Comparison of ENCODE assay signal across 9 mouse cellular contexts in the genomic region with DNA sequence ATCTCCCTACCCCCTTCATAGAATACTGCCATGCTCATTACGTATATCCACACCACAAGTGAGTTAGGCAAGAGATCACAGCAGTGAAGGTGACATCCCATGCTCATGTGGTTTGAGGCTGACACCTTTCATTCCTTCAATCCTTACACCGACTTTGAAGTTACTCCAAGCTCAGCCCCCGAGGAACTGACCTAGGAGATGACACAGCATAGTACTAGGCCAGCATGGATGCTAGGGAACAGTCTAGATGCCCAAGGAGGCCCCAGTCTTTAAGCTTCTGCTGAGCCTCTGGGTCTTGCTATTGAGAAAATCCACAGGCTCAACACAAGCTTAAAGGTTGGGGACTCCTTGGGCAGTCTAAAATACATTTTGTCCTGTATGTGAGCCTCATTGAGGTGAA. TPM values are rescaled to one million over a fixed set of nuclear protein-coding genes. Genes with fewer than 3 reads are reported as not detected.
DNase-seq lines count a peak whose midpoint lies in the region; ATAC-seq lines count a peak whose summit lies in the region.
"Had no signal": no experiment of that assay in that cellular context is flagged by ENCODE, and none has a peak within 500 bp of the region (broad histone marks: within the 10 kb centered on the region; RNA-seq: fewer than 3 reads in every experiment).

No protein-coding gene starts in this region.

- no peak overlapping the region; the same call in 1 of the 2 replicates for H3K9ac ChIP-seq in intestine, embryonic 16.5 days (ENCODE audit: low read depth, low read length)
- peak overlapping the region; percentile 84; the same call in 1 of the 2 replicates for H3K9ac ChIP-seq in neural tube, embryonic 15.5 days (replicated peaks)

- ATAC-seq in megakaryocyte, adult 5-6 weeks (ENCODE audit: poor library complexity, severe bottlenecking): no peak
- ATAC-seq in intestine, embryonic 16.5 days: no peak
- ATAC-seq in neural tube, embryonic 15.5 days (ENCODE audit: low FRiP score): no peak

- peak overlapping the region; percentile 96 for H3K4me3 ChIP-seq in megakaryocyte, embryonic 14.5 days (replicated peaks)
- 0 out of 2 replicates have a peak overlapping the region, but pooled peaks have one; percentile 82 for H3K4me3 ChIP-seq in intestine, embryonic 16.5 days (ENCODE audit: low read length)
- no peak overlapping the region for H3K4me3 ChIP-seq in neural tube, embryonic 15.5 days (replicated peaks)

- 76% methylated on average over 3 of the region's 3 CpGs for WGBS in intestine, embryonic 16.5 days
- 82% methylated on average over 3 of the region's 3 CpGs for WGBS in neural tube, embryonic 15.5 days

- peaks cover 60% of the 10 kb centered on the region for H3K4me1 ChIP-seq in megakaryocyte, embryonic 14.5 days
- peaks cover 15% of the 10 kb centered on the region for H3K4me1 ChIP-seq in intestine, embryonic 16.5 days (ENCODE audit: control insufficient read depth, insufficient read depth, low read length)
- peaks cover 45% of the 10 kb centered on the region for H3K4me1 ChIP-seq in neural tube, embryonic 15.5 days

- H3K4me2 ChIP-seq in intestine, embryonic 16.5 days (ENCODE audit: low read depth, low read length): peak overlapping the region; percentile 86; the same call in 1 of the 2 replicates
- peak overlapping the region; percentile 96 for H3K4me2 ChIP-seq in neural tube, embryonic 15.5 days

- peaks cover 33% of the 10 kb centered on the region for H3K36me3 ChIP-seq in megakaryocyte, embryonic 14.5 days (replicated peaks; ENCODE audit: low read length)
- no peaks in the 10 kb centered on the region for H3K36me3 ChIP-seq in intestine, embryonic 16.5 days (ENCODE audit: control insufficient read depth, insufficient read depth, low read length)
- peaks cover 12% of the 10 kb centered on the region for H3K36me3 ChIP-seq in neural tube, embryonic 15.5 days

- no peak overlapping the region for H3K27ac ChIP-seq in intestine, embryonic 16.5 days (ENCODE audit: low read length)
- H3K27ac ChIP-seq in neural tube, embryonic 15.5 days (replicated peaks): no peak overlapping the region

- H3K27me3 ChIP-seq in megakaryocyte, embryonic 14.5 days (replicated peaks): no peaks in the 10 kb centered on the region
- no peaks in the 10 kb centered on the region for H3K27me3 ChIP-seq in intestine, embryonic 16.5 days (replicated peaks; ENCODE audit: control insufficient read depth, insufficient read depth, low read length)
- H3K27me3 ChIP-seq in neural tube, embryonic 15.5 days (replicated peaks): no peaks in the 10 kb centered on the region

- no peaks in the 10 kb centered on the region for H3K9me3 ChIP-seq in megakaryocyte, embryonic 14.5 days
- no peaks in the 10 kb centered on the region for H3K9me3 ChIP-seq in intestine, embryonic 16.5 days (ENCODE audit: control insufficient read depth, low read length)
- no peaks in the 10 kb centered on the region for H3K9me3 ChIP-seq in neural tube, embryonic 15.5 days (replicated peaks)

- DNase-seq in cerebellum, adult 9-10 months: peak; percentile 46
- DNase-seq in cerebellum, postnatal 36 days: no peak
- no peak for DNase-seq in cerebellum, postnatal 25 days
- no peak for DNase-seq in right cerebral cortex, postnatal 36 days (ENCODE audit: low spot score in 2 of 2)
- DNase-seq: right cerebral cortex, postnatal 14 days had no signal

RNA-seq across cellular contexts. Expression of gene Ubac1, which starts 1.6 kb away (rescaled TPM):
- 9.0 and 55.5 TPM in 2 replicates for polyA plus RNA-seq in megakaryocyte, embryonic 14.5 days (2012; ENCODE audit: insufficient read depth, low replicate concordance)
- total RNA-seq in megakaryocyte, adult 5-6 weeks (2015): 39.8 TPM in 2 replicates
- 19.0 and 20.9 TPM in 2 replicates for total RNA-seq in megakaryocyte, adult 5-6 weeks (2017)
- polyA plus RNA-seq in intestine, embryonic 16.5 days (2015; fragmentation: Nextera tagmentation; extraction: Ambion mirVana): 75.8 and 80.1 TPM in 2 replicates
- polyA plus RNA-seq in neural tube, embryonic 15.5 days (2015; fragmentation: Nextera tagmentation; extraction: Ambion mirVana): 138 and 148 TPM in 2 replicates

RNA-seq across cellular contexts. Expression of gene Camsap1, which starts 36.8 kb away (rescaled TPM):
- 3.2 and 4.7 TPM in 2 replicates for polyA plus RNA-seq in megakaryocyte, embryonic 14.5 days (2012; ENCODE audit: insufficient read depth, low replicate concordance)
- total RNA-seq in megakaryocyte, adult 5-6 weeks (2015): 3.4 and 4.4 TPM in 2 replicates
- 10.2 and 24.2 TPM in 2 replicates for total RNA-seq in megakaryocyte, adult 5-6 weeks (2017)
- polyA plus RNA-seq in intestine, embryonic 16.5 days (2015; fragmentation: Nextera tagmentation; extraction: Ambion mirVana): 3.3 and 4.2 TPM in 2 replicates
- 42.3 and 61.6 TPM in 2 replicates for polyA plus RNA-seq in neural tube, embryonic 15.5 days (2015; fragmentation: Nextera tagmentation; extraction: Ambion mirVana)
